Mouse (Mus musculus): Measurements from ENCODE around the gene Ptch2.

Gene Ptch2

GRCm38 (mm10) chr4:117131198-117131597, 35.3 kb downstream of the Ptch2 start:
- DNase-seq, result no peak

- DNase-seq, result no peak
These were observed 36.3 kb downstream of the Ptch2 start for GRCm38 (mm10) chr4:117131890-117132793.

- DNase-seq, result no peak
These were observed 36.9 kb downstream of the Ptch2 start for GRCm38 (mm10) chr4:117132794-117133143.

GRCm38 (mm10) chr4:117133366-117133796, 37.5 kb downstream of the Ptch2 start:
- DNase-seq, result no peak

- DNase-seq, result peak; percentile 98
These were observed 38.1 kb downstream of the Ptch2 start, which contains the start of gene Plk3 for GRCm38 (mm10) chr4:117133817-117134600. TSS of gene Plk3 (minus strand) at chr4:117133963.

GRCm38 (mm10) chr4:117134601-117134995, 38.7 kb downstream of the Ptch2 start:
- no peak for DNase-seq

- peak; percentile 82 to 90 for DNase-seq
These were observed 40.2 kb downstream of the Ptch2 start for GRCm38 (mm10) chr4:117136034-117136433.

- DNase-seq, result no peak
These were observed 42.7 kb downstream of the Ptch2 start for GRCm38 (mm10) chr4:117138295-117139216.

- DNase-seq, result peak; percentile 49 to 60
These were observed 43.3 kb downstream of the Ptch2 start for GRCm38 (mm10) chr4:117139217-117139612.

- DNase-seq, result no peak
These were observed 44.7 kb downstream of the Ptch2 start for GRCm38 (mm10) chr4:117140613-117141012.

GRCm38 (mm10) chr4:117143023-117143422, 47.1 kb downstream of the Ptch2 start:
- no peak for DNase-seq

- no peak for DNase-seq
These were observed 49.4 kb downstream of the Ptch2 start for GRCm38 (mm10) chr4:117145248-117145647.

- DNase-seq, result peak; percentile 85 to 92
These were observed 50.3 kb downstream of the Ptch2 start for GRCm38 (mm10) chr4:117146176-117146575.

- no peak for DNase-seq
These were observed 52.3 kb downstream of the Ptch2 start for GRCm38 (mm10) chr4:117148047-117148713.

- DNase-seq, result no peak
These were observed 52.9 kb downstream of the Ptch2 start for GRCm38 (mm10) chr4:117148815-117149214.

GRCm38 (mm10) chr4:117149291-117150211, 53.7 kb downstream of the Ptch2 start:
- DNase-seq, result no peak

GRCm38 (mm10) chr4:117150212-117150733, 54.4 kb downstream of the Ptch2 start:
- DNase-seq, result no peak

GRCm38 (mm10) chr4:117151416-117151815, 55.5 kb downstream of the Ptch2 start:
- DNase-seq, result no peak

GRCm38 (mm10) chr4:117152714-117153113, 56.8 kb downstream of the Ptch2 start:
- DNase-seq, result no peak

- peak in 1 of 2 experiments; percentile 23 for DNase-seq
These were observed 59.3 kb downstream of the Ptch2 start for GRCm38 (mm10) chr4:117155020-117155791.

All from lung, adult 18-20 months (tissue).